Mouse (Mus musculus) CH12.LX (cell line): Measurements from ENCODE around the gene Mt4. TPM values are rescaled to one million over a fixed set of nuclear protein-coding genes. Genes with fewer than 3 reads are reported as not detected.
A peak's percentile ranks its signal among the peaks of the same experiment; 100 is the strongest.

ENCODE experiments used
- DNase-seq: peaks from one replicate; pipeline ENCODE4 v3.0.0-alpha.2; 2013; ENCODE audit errors: extremely low read depth
- H3K27ac ChIP-seq: 2 replicates; pipeline ENCODE4 v1.5.1; 2012; ENCODE audit warnings: low read depth, mild to moderate bottlenecking, control low read depth, moderate library complexity; ENCODE audit not compliant: insufficient read depth
- H3K27me3 ChIP-seq: replicated peaks from 2 replicates; pipeline ENCODE3; 2012; ENCODE audit warnings: inconsistent platforms
- H3K36me3 ChIP-seq, 2 experiments: replicated peaks in 1 of 2; 2 replicates each; pipeline versions ENCODE3 to v1.6.1; 2012; ENCODE audit warnings: inconsistent platforms in 1 of 2, low read length in 1 of 2, mild to moderate bottlenecking in 1 of 2, mixed read lengths in 1 of 2, moderate library complexity in 1 of 2; ENCODE audit not compliant: control insufficient read depth in 1 of 2, insufficient read depth in 1 of 2
- H3K4me1 ChIP-seq, 2 experiments: 2 replicates each; pipeline ENCODE4 v1.6.1; 2012; ENCODE audit warnings: inconsistent platforms in 1 of 2, moderate library complexity in 1 of 2; ENCODE audit not compliant: insufficient read depth in 2 of 2, control insufficient read depth in 1 of 2
- H3K4me2 ChIP-seq: 2 replicates; pipeline ENCODE4 v1.6.1; 2012; ENCODE audit warnings: low read depth, mild to moderate bottlenecking, control low read depth; ENCODE audit not compliant: poor library complexity, insufficient read depth, severe bottlenecking
- H3K4me3 ChIP-seq, 3 experiments: fragments of 150-350 bp in 1 of 3; sonication (generic) in 1 of 3; replicated peaks in 1 of 3; 2 replicates each; pipeline versions ENCODE3 to v1.5.1; 2011 to 2012; ENCODE audit warnings: low read depth in 2 of 3, low read length in 2 of 3, mild to moderate bottlenecking in 2 of 3, moderate library complexity in 2 of 3, control low read depth in 1 of 3, improper control_type of control experiment in 1 of 3, inconsistent platforms in 1 of 3, mixed read lengths in 1 of 3; ENCODE audit not compliant: poor library complexity in 1 of 3
- H3K79me2 ChIP-seq: replicated peaks from 2 replicates; pipeline ENCODE4 v1.6.1; 2012; ENCODE audit warnings: mild to moderate bottlenecking, moderate library complexity; ENCODE audit not compliant: control insufficient read depth, poor library complexity, insufficient read depth, severe bottlenecking; ENCODE audit errors: extremely low read depth
- H3K9ac ChIP-seq: 2 replicates; pipeline ENCODE4 v1.6.1; 2012; ENCODE audit warnings: low read depth, mild to moderate bottlenecking, control low read depth, moderate library complexity; ENCODE audit not compliant: insufficient read depth
- H3K9me3 ChIP-seq: replicated peaks from 2 replicates; pipeline ENCODE3; 2012; ENCODE audit warnings: low read length, inconsistent platforms, mixed read lengths
- BHLHE40 ChIP-seq: IDR thresholded peaks from 2 replicates; pipeline ENCODE4 v1.6.1; 2011; ENCODE audit warnings: mild to moderate bottlenecking, low read depth, low read length, improper control_type of control experiment
- CHD1 ChIP-seq: IDR thresholded peaks from 2 replicates; pipeline ENCODE4 v1.6.1; 2012; ENCODE audit warnings: low read depth, low read length, improper control_type of control experiment, inconsistent platforms
- CHD2 ChIP-seq: IDR thresholded peaks from 2 replicates; pipeline ENCODE4 v1.6.1; 2011; ENCODE audit warnings: low read length, improper control_type of control experiment
- CTCF ChIP-seq, 2 experiments: IDR thresholded peaks in 1 of 2; conservative IDR thresholded peaks in 1 of 2; 2 replicates each; pipeline ENCODE4 v1.5.1; 2011 to 2012; ENCODE audit warnings: low read depth in 2 of 2, low read length in 2 of 2, improper control_type of control experiment in 1 of 2, inconsistent platforms in 1 of 2, mild to moderate bottlenecking in 1 of 2, moderate library complexity in 1 of 2
- E2F4 ChIP-seq: IDR thresholded peaks from 2 replicates; pipeline ENCODE4 v1.6.1; 2011; ENCODE audit warnings: low read depth, low read length, improper control_type of control experiment; ENCODE audit not compliant: insufficient replicate concordance
- ELF1 ChIP-seq: IDR thresholded peaks from 2 replicates; pipeline ENCODE4 v1.6.1; 2014; ENCODE audit warnings: low read depth, mild to moderate bottlenecking, inconsistent platforms, low read length, improper control_type of control experiment
- EP300 ChIP-seq: IDR thresholded peaks from 2 replicates; pipeline ENCODE4 v1.6.1; 2011; ENCODE audit warnings: low read length, improper control_type of control experiment
- ETS1 ChIP-seq: conservative IDR thresholded peaks from 2 replicates; pipeline ENCODE4 v1.6.1; 2012; ENCODE audit warnings: low read depth, mild to moderate bottlenecking, inconsistent platforms, low read length, improper control_type of control experiment, moderate library complexity
- GABPA ChIP-seq: IDR thresholded peaks from 2 replicates; pipeline ENCODE4 v1.6.1; 2012; ENCODE audit warnings: low read depth, low read length, improper control_type of control experiment, inconsistent platforms; ENCODE audit not compliant: insufficient replicate concordance
- HCFC1 ChIP-seq: IDR thresholded peaks from 2 replicates; pipeline ENCODE4 v1.6.1; 2012; ENCODE audit warnings: low read depth, mild to moderate bottlenecking, inconsistent platforms, low read length, improper control_type of control experiment
- IRF4 ChIP-seq: IDR thresholded peaks from 2 replicates; pipeline ENCODE4 v1.6.1; 2014; ENCODE audit warnings: low read depth, mild to moderate bottlenecking, inconsistent platforms, low read length, improper control_type of control experiment
- JUN ChIP-seq: IDR thresholded peaks from 2 replicates; pipeline ENCODE4 v1.6.1; 2011; ENCODE audit warnings: low read depth, mild to moderate bottlenecking, low read length, improper control_type of control experiment, moderate library complexity; ENCODE audit not compliant: insufficient read depth
- JUND ChIP-seq: conservative IDR thresholded peaks from 2 replicates; pipeline ENCODE4 v1.6.1; 2011; ENCODE audit warnings: low read depth, low read length, improper control_type of control experiment
- KAT2A ChIP-seq: IDR thresholded peaks from 2 replicates; pipeline ENCODE4 v1.6.1; 2012; ENCODE audit warnings: low read length, improper control_type of control experiment, inconsistent platforms; ENCODE audit not compliant: insufficient replicate concordance
- MAFK ChIP-seq: IDR thresholded peaks from 2 replicates; pipeline ENCODE4 v1.6.1; 2011; ENCODE audit warnings: low read length, improper control_type of control experiment; ENCODE audit not compliant: insufficient replicate concordance
- MAX ChIP-seq: IDR thresholded peaks from 2 replicates; pipeline ENCODE4 v1.6.1; 2011; ENCODE audit warnings: low read length, improper control_type of control experiment
- MAZ ChIP-seq: IDR thresholded peaks from 2 replicates; pipeline ENCODE4 v1.6.1; 2012; ENCODE audit warnings: low read depth, mild to moderate bottlenecking, inconsistent platforms, low read length, improper control_type of control experiment, moderate library complexity
- MEF2A ChIP-seq: IDR thresholded peaks from 2 replicates; pipeline ENCODE4 v1.6.1; 2014; ENCODE audit warnings: low read depth, mild to moderate bottlenecking, inconsistent platforms, low read length, improper control_type of control experiment, borderline replicate concordance
- MXI1 ChIP-seq: IDR thresholded peaks from 2 replicates; pipeline ENCODE4 v1.6.1; 2011; ENCODE audit warnings: mild to moderate bottlenecking, low read depth, low read length, improper control_type of control experiment
- MYC ChIP-seq: IDR thresholded peaks from 2 replicates; pipeline ENCODE4 v1.6.1; 2011; ENCODE audit warnings: low read depth, mild to moderate bottlenecking, improper control_type of control experiment, low read length
- NELFE ChIP-seq: IDR thresholded peaks from 2 replicates; pipeline ENCODE4 v1.6.1; 2011; ENCODE audit warnings: low read depth, low read length, improper control_type of control experiment
- NRF1 ChIP-seq: IDR thresholded peaks from 2 replicates; pipeline ENCODE4 v1.6.1; 2014; ENCODE audit warnings: low read depth, mild to moderate bottlenecking, inconsistent platforms, low read length, improper control_type of control experiment, moderate library complexity
- PAX5 ChIP-seq: IDR thresholded peaks from 2 replicates; pipeline ENCODE4 v1.6.1; 2012; ENCODE audit warnings: low read length, inconsistent platforms, mixed read lengths
- POLR2A ChIP-seq: IDR thresholded peaks from 2 replicates; pipeline ENCODE4 v1.6.1; 2011; ENCODE audit warnings: low read depth, mild to moderate bottlenecking, improper control_type of control experiment, low read length
- POLR2AphosphoS2 ChIP-seq: IDR thresholded peaks from 2 replicates; pipeline ENCODE4 v1.6.1; 2011; ENCODE audit warnings: low read depth, low read length, improper control_type of control experiment
- RAD21 ChIP-seq: IDR thresholded peaks from 2 replicates; pipeline ENCODE4 v1.6.1; 2011; ENCODE audit warnings: low read depth, mild to moderate bottlenecking, low read length, improper control_type of control experiment, moderate library complexity
- RCOR1 ChIP-seq: conservative IDR thresholded peaks from 2 replicates; pipeline ENCODE4 v1.6.1; 2012; ENCODE audit warnings: low read depth, mild to moderate bottlenecking, inconsistent platforms, low read length, improper control_type of control experiment
- SIN3A ChIP-seq: IDR thresholded peaks from 2 replicates; pipeline ENCODE4 v1.6.1; 2012; ENCODE audit warnings: low read length, improper control_type of control experiment, inconsistent platforms
- SMC3 ChIP-seq: IDR thresholded peaks from 2 replicates; pipeline ENCODE4 v1.6.1; 2011; ENCODE audit warnings: low read depth, low read length, improper control_type of control experiment
- TBP ChIP-seq: conservative IDR thresholded peaks from 2 replicates; pipeline ENCODE4 v1.6.1; 2011; ENCODE audit warnings: low read depth, low read length, improper control_type of control experiment
- TCF12 ChIP-seq: IDR thresholded peaks from 2 replicates; pipeline ENCODE4 v1.6.1; 2014; ENCODE audit warnings: low read depth, mild to moderate bottlenecking, inconsistent platforms, low read length, improper control_type of control experiment
- UBTF ChIP-seq: IDR thresholded peaks from 2 replicates; pipeline ENCODE4 v1.6.1; 2012; ENCODE audit warnings: low read depth, mild to moderate bottlenecking, inconsistent platforms, low read length, improper control_type of control experiment, moderate library complexity
- USF1 ChIP-seq: IDR thresholded peaks from 2 replicates; pipeline ENCODE4 v1.6.1; 2014; ENCODE audit warnings: low read depth, mild to moderate bottlenecking, inconsistent platforms, low read length, improper control_type of control experiment
- USF2 ChIP-seq: conservative IDR thresholded peaks from 2 replicates; pipeline ENCODE4 v1.6.1; 2011; ENCODE audit warnings: low read depth, low read length, improper control_type of control experiment
- ZC3H11A ChIP-seq: IDR thresholded peaks from 2 replicates; pipeline ENCODE4 v1.6.1; 2012; ENCODE audit warnings: low read depth, mild to moderate bottlenecking, inconsistent platforms, low read length, improper control_type of control experiment
- ZKSCAN1 ChIP-seq: IDR thresholded peaks from 2 replicates; pipeline ENCODE4 v1.6.1; 2012; ENCODE audit warnings: low read depth, inconsistent platforms, low read length, improper control_type of control experiment, borderline replicate concordance
- ZMIZ1 ChIP-seq: IDR thresholded peaks from 2 replicates; pipeline ENCODE4 v1.6.1; 2012; ENCODE audit warnings: low read depth, mild to moderate bottlenecking, inconsistent platforms, low read length, improper control_type of control experiment
- ZNF384 ChIP-seq: IDR thresholded peaks from 2 replicates; pipeline ENCODE4 v1.6.1; 2012; ENCODE audit warnings: low read depth, low read length, improper control_type of control experiment, inconsistent platforms
- dilution Hi-C: fragments of 300-500 bp; cut with MboI; formaldehyde crosslinking; loops from 2 replicates; pipeline ENCODE4 v1.14.3; 2020; ENCODE audit warnings: low sequenced_read_pairs; ENCODE audit not compliant: extremely low pct_unique_long_range_greater_than_20kb, extremely low pct_ligation_motif_present
- in situ Hi-C: fragments of 300-500 bp; cut with MboI; formaldehyde crosslinking; loops from 3 replicates; pipeline ENCODE4 v1.14.3; 2019; ENCODE audit warnings: low sequenced_read_pairs, low pct_ligation_motif_present, low pct_unique_long_range_greater_than_20kb, mixed read lengths
- polyA plus RNA-seq: library from polyadenylated mRNA; unstranded; fragments of >175 nt; gene quantifications from 2 replicates; pipeline ENCODE4 v1.2.1, GENCODE M21; 2012; ENCODE audit warnings: low read depth; ENCODE audit not compliant: insufficient read length
- total RNA-seq, 2 experiments: library from RNA; depleted of rRNA; stranded (reverse); fragments of 300-350 nt in 1 of 2; fragments of >200 nt in 1 of 2; gene quantifications; 2 replicates each; pipeline ENCODE4 v1.2.3; 2012 to 2014

Gene Mt4
- total and polyA plus RNA-seq, 3 experiments = not detected

- in situ Hi-C loops = no loop called here
- Histone ChIP-seq H3K4me3 (peak within 1 kb of the TSS; percentile 33 to 83 (median 58)), H3K27ac (peak within 1 kb of the TSS; percentile 71), H3K4me2 (peak within 1 kb of the TSS; percentile 64), H3K27me3 (peaks cover 75% of the 10 kb centered on the region), H3K9me3 (peaks cover 2% of the 10 kb centered on the region), H3K36me3 (no peaks in the 10 kb centered on the region), H3K79me2 (no peaks in the 10 kb centered on the region; the same call in 1 of the 2 replicates), H3K4me1 (peaks cover 9 to 18% of the 10 kb centered on the region in 2 experiments), H3K9ac (peak within 1 kb of the TSS; percentile 81)
- DNase-seq = peak; percentile 74
- TF ChIP-seq UBTF (no peak), ZC3H11A (no peak), ELF1 (peak; percentile 30; the same call in 1 of the 2 replicates), USF1 (peak; percentile 68), PAX5 (no peak), RAD21 (no peak), SIN3A (peak; percentile 66), MEF2A (no peak; the same call in 1 of the 2 replicates), CHD2 (peak; percentile 42; the same call in 1 of the 2 replicates), NELFE (no peak), GABPA (no peak), ETS1 (no peak), MXI1 (peak; percentile 90), CTCF (conservative IDR thresholded peaks at IDR 0.05 in 1 of 2, IDR thresholded peaks at IDR 0.05 in 1 of 2; ENCODE audit: low read depth in 2 of 2, low read length in 2 of 2) (no peak), MAZ (peak; percentile 78; the same call in 1 of the 2 replicates), NRF1 (peak; percentile 83), ZKSCAN1 (no peak), MYC (peak; percentile 82), ZNF384 (no peak), USF2 (peak; percentile 28; the same call in 1 of the 2 replicates), SMC3 (no peak), MAFK (no peak; the same call in 1 of the 2 replicates), TCF12 (peak; percentile 61), TBP (peak; percentile 95), POLR2A (peak; percentile 99; the same call in 1 of the 2 replicates), JUND (no peak), KAT2A (no peak), IRF4 (no peak), RCOR1 (no peak), MAX (peak; percentile 60), JUN (no peak), BHLHE40 (peak; percentile 81), HCFC1 (peak; percentile 50; the same call in 1 of the 2 replicates), E2F4 (no peak), EP300 (no peak), CHD1 (0 out of 2 replicates have a peak, but pooled peaks have one; percentile 9), ZMIZ1 (no peak), POLR2AphosphoS2 (no peak)
- dilution Hi-C loops = no loop called here
Measured at GRCm38 (mm10) chr8:94172075-94172808, 35.2 kb downstream of the Mt4 start, which contains the start of gene Mt2. Gene Mt2, plus strand, starts transcription at chr8:94172664.
